Mouse (Mus musculus): ENCODE data around the gene Olfr470. TPM values are rescaled to one million over a fixed set of nuclear protein-coding genes. Genes with fewer than 3 reads are reported as not detected.

Olfr470 gene
- polyA plus RNA-seq, 1 experiment from 2014 or later = not detected

GRCm38 (mm10) chr7:107801108-107801507 is 46.2 kb downstream of the Olfr470 start, which contains the start of gene Ovch2:
Gene Ovch2, minus strand, starts transcription at chr7:107801208.
- H3K9ac ChIP-seq (replicated peaks) = no peak within 1 kb of the TSS
- ATAC-seq (no peak), DNase-seq (no peak)
- WGBS (ENCODE audit: insufficient replicate concordance) = 68% methylated on average over 2 of the region's 2 CpGs
- H3K27me3 ChIP-seq (ENCODE audit: insufficient read depth, low read length) = no peaks in the 10 kb centered on the region
- TF ChIP-seq EP300 (IDR thresholded peaks at IDR 0.05; ENCODE audit: low read depth) (no peak), CTCF (IDR thresholded peaks at IDR 0.05; ENCODE audit: low read depth) (no peak)
- no peaks in the 10 kb centered on the region for H3K36me3 ChIP-seq (replicated peaks; ENCODE audit: insufficient read depth, low read length)
- H3K4me3 ChIP-seq (ENCODE audit: low read depth, low read length) = no peak within 1 kb of the TSS
- H3K9me3 ChIP-seq (ENCODE audit: low read length) = no peaks in the 10 kb centered on the region
- no peaks in the 10 kb centered on the region for H3K4me1 ChIP-seq (ENCODE audit: insufficient read depth)
- no peak within 1 kb of the TSS for H3K4me2 ChIP-seq (ENCODE audit: low read depth, low read length)
- no peak within 1 kb of the TSS for H3K27ac ChIP-seq (ENCODE audit: low read depth)

GRCm38 (mm10) chr7:107796500-107796899 is 50.8 kb downstream of the Olfr470 start:
- Histone ChIP-seq H3K27me3 (ENCODE audit: insufficient read depth, low read length) (no peaks in the 10 kb centered on the region), H3K4me2 (ENCODE audit: low read depth, low read length) (no peak overlapping the region), H3K27ac (ENCODE audit: low read depth) (no peak overlapping the region), H3K9ac (replicated peaks) (no peak overlapping the region), H3K9me3 (ENCODE audit: low read length) (no peaks in the 10 kb centered on the region), H3K4me1 (ENCODE audit: insufficient read depth) (no peaks in the 10 kb centered on the region), H3K4me3 (ENCODE audit: low read depth, low read length) (no peak overlapping the region), H3K36me3 (replicated peaks; ENCODE audit: insufficient read depth, low read length) (no peaks in the 10 kb centered on the region)
- DNase-seq = no peak
- TF ChIP-seq CTCF (IDR thresholded peaks at IDR 0.05; ENCODE audit: low read depth) (no peak), EP300 (IDR thresholded peaks at IDR 0.05; ENCODE audit: low read depth) (no peak)
- 65% methylated on average over 2 of the region's 2 CpGs for whole genome bisulfite sequencing (ENCODE audit: insufficient replicate concordance)
- no peak for ATAC-seq

Other genes with a start within 250 kb of the Olfr470 start
- 0.08 TPM in 1 of 2 replicates, not detected in the other for gene 5330417H12Rik, start 222.3 kb downstream of the Olfr470 start, polyA plus RNA-seq (2015; fragmentation: Nextera tagmentation; extraction: Ambion mirVana)
- gene Cyb5r2, start 89.5 kb downstream of the Olfr470 start, polyA plus RNA-seq (2015; fragmentation: Nextera tagmentation; extraction: Ambion mirVana) = 0.11 and 0.12 TPM in 2 replicates
- gene Ovch2, start 46.3 kb downstream of the Olfr470 start, polyA plus RNA-seq (2015; fragmentation: Nextera tagmentation; extraction: Ambion mirVana) = not detected in 2 replicates
- gene Olfr467, start 35.2 kb downstream of the Olfr470 start, polyA plus RNA-seq (2015; fragmentation: Nextera tagmentation; extraction: Ambion mirVana) = not detected in 2 replicates
- gene Olfr469, start 21.9 kb downstream of the Olfr470 start, polyA plus RNA-seq (2015; fragmentation: Nextera tagmentation; extraction: Ambion mirVana) = not detected in 2 replicates
- not detected in 2 replicates for gene Olfr472, start 50.4 kb upstream of the Olfr470 start, polyA plus RNA-seq (2015; fragmentation: Nextera tagmentation; extraction: Ambion mirVana)
- gene Olfr473, start 83.0 kb upstream of the Olfr470 start, polyA plus RNA-seq (2015; fragmentation: Nextera tagmentation; extraction: Ambion mirVana) = not detected in 2 replicates
- gene Olfr474, start 107.2 kb upstream of the Olfr470 start, polyA plus RNA-seq (2015; fragmentation: Nextera tagmentation; extraction: Ambion mirVana) = not detected in 2 replicates
- gene Olfr476, start 117.3 kb upstream of the Olfr470 start, polyA plus RNA-seq (2015; fragmentation: Nextera tagmentation; extraction: Ambion mirVana) = not detected in 2 replicates
- not detected in 2 replicates for gene Olfr477, start 139.2 kb upstream of the Olfr470 start, polyA plus RNA-seq (2015; fragmentation: Nextera tagmentation; extraction: Ambion mirVana)
- not detected in 2 replicates for gene Olfr478, start 186.5 kb upstream of the Olfr470 start, polyA plus RNA-seq (2015; fragmentation: Nextera tagmentation; extraction: Ambion mirVana)
- gene Olfr479, start 203.2 kb upstream of the Olfr470 start, polyA plus RNA-seq (2015; fragmentation: Nextera tagmentation; extraction: Ambion mirVana) = not detected in 2 replicates
- not detected in 2 replicates for gene Olfr480, start 219.9 kb upstream of the Olfr470 start, polyA plus RNA-seq (2015; fragmentation: Nextera tagmentation; extraction: Ambion mirVana)
- gene Olfr481, start 232.4 kb upstream of the Olfr470 start, polyA plus RNA-seq (2015; fragmentation: Nextera tagmentation; extraction: Ambion mirVana) = not detected in 2 replicates